Mouse (Mus musculus) frontal cortex, postnatal 10 days (tissue): ENCODE results near the gene Ogfod3.
A peak's percentile ranks its signal among the peaks of the same experiment; 100 is the strongest.

ENCODE experiments used
- DNase-seq, 2 experiments: peaks; one replicate each; pipeline ENCODE4 v3.0.0; 2022; ENCODE audit warnings: low spot score in 2 of 2, mixed read lengths in 1 of 2

Ogfod3 gene

GRCm38 (mm10) chr11:121204161-121205006 is at the start of gene Ogfod3, which contains the start of gene Hexdc:
Gene Ogfod3, minus strand, starts transcription at chr11:121204711.
Gene Hexdc, plus strand, starts transcription at chr11:121204433.
- DNase-seq: peak; percentile 92 to 94

GRCm38 (mm10) chr11:121250196-121250595 is 45.7 kb upstream of the Ogfod3 start:
- no peak for DNase-seq

GRCm38 (mm10) chr11:121239669-121240068 is 35.2 kb upstream of the Ogfod3 start:
- no peak for DNase-seq

- DNase-seq: no peak
Measured at GRCm38 (mm10) chr11:121237345-121238128, 33.0 kb upstream of the Ogfod3 start.

- DNase-seq: peak; percentile 99 to 100
Measured at GRCm38 (mm10) chr11:121236564-121237344, 32.2 kb upstream of the Ogfod3 start, which contains the start of gene Narf. Gene Narf, plus strand, starts transcription at chr11:121237253.

GRCm38 (mm10) chr11:121235475-121236238 is 31.1 kb upstream of the Ogfod3 start:
- no peak for DNase-seq

- DNase-seq: no peak
Measured at GRCm38 (mm10) chr11:121232706-121233105, 28.2 kb upstream of the Ogfod3 start.

- no peak for DNase-seq
Measured at GRCm38 (mm10) chr11:121231628-121232291, 27.2 kb upstream of the Ogfod3 start.

GRCm38 (mm10) chr11:121231191-121231590 is 26.7 kb upstream of the Ogfod3 start:
- DNase-seq: no peak

GRCm38 (mm10) chr11:121229018-121229439 is 24.5 kb upstream of the Ogfod3 start, which contains the start of gene Cybc1:
Gene Cybc1, minus strand, starts transcription at chr11:121229322.
- DNase-seq: peak; percentile 50 to 58

- DNase-seq: no peak
Measured at GRCm38 (mm10) chr11:121228129-121229017, 23.9 kb upstream of the Ogfod3 start.

GRCm38 (mm10) chr11:121221321-121222010 is 17.0 kb upstream of the Ogfod3 start:
- DNase-seq: no peak

GRCm38 (mm10) chr11:121220771-121221170 is 16.3 kb upstream of the Ogfod3 start:
- DNase-seq: no peak

GRCm38 (mm10) chr11:121219776-121220175 is 15.3 kb upstream of the Ogfod3 start:
- DNase-seq: no peak

- DNase-seq: no peak
Measured at GRCm38 (mm10) chr11:121216831-121217230, 12.3 kb upstream of the Ogfod3 start.

GRCm38 (mm10) chr11:121203859-121204160 is 701 bp downstream of the Ogfod3 start:
- DNase-seq: no peak

GRCm38 (mm10) chr11:121201436-121202198 is 2.9 kb downstream of the Ogfod3 start:
- no peak for DNase-seq

GRCm38 (mm10) chr11:121200781-121201180 is 3.7 kb downstream of the Ogfod3 start:
- DNase-seq: no peak
